ENCODE assay signal across 8 mouse cellular contexts in genomic region chr2:76070432-76071306, GRCm38 (mm10).
DNase-seq lines count a peak whose midpoint lies in the region; ATAC-seq and TF ChIP-seq lines count a peak whose summit lies in the region.

No protein-coding gene starts in this region.

- H3K79me2 ChIP-seq in macrophage (ENCODE audit: inconsistent target): no peaks in the 10 kb centered on the region

- peak; percentile 94 for ATAC-seq in hindbrain, postnatal 0 days
- no peak for ATAC-seq in activated CD4-positive, CD25-positive, alpha-beta regulatory T cell, adult 4 months

- no peaks in the 10 kb centered on the region for H3K36me3 ChIP-seq in hindbrain, postnatal 0 days (ENCODE audit: insufficient read depth, low read length)
- no peaks in the 10 kb centered on the region for H3K36me3 ChIP-seq in macrophage (ENCODE audit: inconsistent target)

- peak; percentile 72 for TF ChIP-seq CTCF in gastrocnemius, adult 2 months (IDR thresholded peaks at IDR 0.05)
- TF ChIP-seq CTCF in hindbrain, postnatal 0 days (IDR thresholded peaks at IDR 0.05; ENCODE audit: low read depth): peak; percentile 70

- no peaks in the 10 kb centered on the region for H3K9me3 ChIP-seq in hindbrain, postnatal 0 days (ENCODE audit: low read length)

- peak overlapping the region; percentile 67 for H3K27ac ChIP-seq in gastrocnemius, adult 2 months
- peak overlapping the region; percentile 46 for H3K27ac ChIP-seq in hindbrain, postnatal 0 days
- H3K27ac ChIP-seq in macrophage: peak overlapping the region; percentile 45

- peak overlapping the region; percentile 59 for H3K4me2 ChIP-seq in hindbrain, postnatal 0 days (ENCODE audit: low read depth, low read length)

- peak overlapping the region; percentile 67 for H3K4me3 ChIP-seq in gastrocnemius, adult 2 months
- H3K4me3 ChIP-seq in hindbrain, postnatal 0 days (ENCODE audit: low read length): peak overlapping the region; percentile 32
- H3K4me3 ChIP-seq in macrophage (ENCODE audit: inconsistent target): peak overlapping the region; percentile 16; the same call in 1 of the 2 replicates

- peak overlapping the region; percentile 31; the same call in 1 of the 2 replicates for H3K9ac ChIP-seq in hindbrain, postnatal 0 days (replicated peaks; ENCODE audit: low read length)

- DNase-seq in adrenal gland, adult (ENCODE audit: inconsistent age in 2 of 2, low spot score in 1 of 2): peak; percentile 77 to 91
- DNase-seq in cerebellum, postnatal 14 days: peak; percentile 81 to 86
- peak; percentile 62 for DNase-seq in gastrocnemius, adult 2 months
- DNase-seq in hindbrain, postnatal 0 days (ENCODE audit: low spot score): peak; percentile 86
- peak; percentile 24 to 40 for DNase-seq in left cerebral cortex, adult 8-10 months (ENCODE audit: low spot score in 2 of 2)
- peak; percentile 46 for DNase-seq in retina, postnatal 7 days (ENCODE audit: low read depth, low spot score)

- WGBS in hindbrain, postnatal 0 days: 3% methylated on average over 17 of the region's 19 CpGs
- 2% methylated on average over 18 of the region's 19 CpGs for WGBS in macrophage (ENCODE audit: missing documents)

- no peaks in the 10 kb centered on the region for H3K4me1 ChIP-seq in hindbrain, postnatal 0 days (ENCODE audit: insufficient read depth, low read length)

- intact Hi-C loops in gastrocnemius, adult 2 months (cut with DNase I): loop anchor here (2.0 kb wide), 2 partner anchors 80 to 188 kb away; no protein-coding TSS in a partner anchor

- H3K27me3 ChIP-seq in hindbrain, postnatal 0 days (ENCODE audit: insufficient read depth, low read length): no peaks in the 10 kb centered on the region

Comparison
In these comparisons a context has a peak if more than half of its experiments do, and no peak if none do; other contexts are left out.
1. DNase-seq: peak in every context shown above with its lines; median percentile 86 in hindbrain, postnatal 0 days; 84 in adrenal gland, adult; 84 in cerebellum, postnatal 14 days; 62 in gastrocnemius, adult 2 months; 46 in retina, postnatal 7 days; 32 in left cerebral cortex, adult 8-10 months.
2. H3K4me3 ChIP-seq: peak in every context shown above with its lines; median percentile 67 in gastrocnemius, adult 2 months; 32 in hindbrain, postnatal 0 days; 16 in macrophage.